Mouse (Mus musculus): ENCODE measurements around the gene Hoxa10.

The Hoxa10 gene

DNA sequence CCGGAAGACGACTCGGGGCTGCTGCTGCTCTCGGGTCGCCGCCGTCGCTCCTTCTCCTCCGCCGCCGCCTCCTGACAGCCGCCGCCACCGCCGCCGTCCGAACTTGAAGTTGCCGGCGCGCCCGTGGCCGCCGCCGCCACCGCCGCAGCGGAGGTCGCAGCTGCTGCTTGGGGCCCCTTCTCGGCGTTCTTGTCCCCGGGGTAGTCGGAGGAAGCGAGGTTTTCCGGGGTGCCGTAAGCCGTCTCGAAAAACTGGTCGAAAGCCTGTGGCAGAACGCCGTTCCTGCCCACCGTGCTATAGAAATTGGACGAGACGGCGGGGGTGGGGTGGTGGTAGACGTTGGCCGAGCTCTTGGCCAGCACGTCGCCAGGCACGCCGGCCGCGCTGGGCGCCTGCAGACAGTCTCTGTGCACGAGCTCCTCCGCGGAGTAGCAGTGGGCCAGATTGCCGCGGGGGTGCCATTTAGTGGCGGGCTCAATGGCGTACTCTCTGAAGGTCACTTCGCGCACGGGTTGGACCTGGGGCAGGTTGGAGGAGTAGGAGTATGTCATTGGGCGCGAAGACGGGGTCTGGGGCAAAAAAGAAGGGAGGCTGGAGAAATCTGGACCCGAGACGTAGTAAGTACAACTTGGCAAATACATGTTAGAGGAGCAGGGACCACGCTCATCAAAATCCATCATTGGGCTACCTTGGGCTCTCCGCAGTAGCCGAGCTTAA lies 4.5 kb upstream of the Hoxa10 start:
- no peak for DNase-seq

DNA sequence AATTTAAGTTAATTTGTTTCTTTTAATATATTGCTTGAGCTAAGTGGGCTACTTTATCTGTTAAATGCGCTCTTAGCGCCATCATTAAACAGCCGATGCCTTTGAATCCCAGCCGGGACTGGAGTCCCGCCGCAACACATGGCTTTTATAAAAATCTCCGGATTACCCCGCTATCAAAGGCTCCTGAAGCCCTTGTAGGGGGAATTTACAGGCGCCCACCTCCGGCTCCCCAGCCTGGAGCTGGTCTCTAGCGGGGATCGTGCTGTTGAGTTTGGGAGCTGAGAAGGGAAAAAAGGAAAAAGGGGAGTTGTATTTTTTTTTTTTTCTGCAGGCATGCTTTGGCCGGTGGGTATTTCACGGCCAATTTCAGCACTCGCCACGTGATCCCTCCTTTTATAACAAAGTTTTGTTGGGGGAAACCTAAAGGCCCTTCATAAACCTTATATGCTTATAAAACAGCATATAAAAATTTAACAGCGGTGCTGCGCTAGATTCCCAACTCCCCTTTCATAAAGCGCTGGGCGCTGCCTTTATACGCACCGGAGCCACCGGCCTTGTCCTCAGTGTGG lies 3.9 kb upstream of the Hoxa10 start:
- DNase-seq, result no peak

GRCm38 (mm10) chr6:52243681-52244121 lies 3.0 kb upstream of the Hoxa10 start:
- DNase-seq, result no peak

DNA sequence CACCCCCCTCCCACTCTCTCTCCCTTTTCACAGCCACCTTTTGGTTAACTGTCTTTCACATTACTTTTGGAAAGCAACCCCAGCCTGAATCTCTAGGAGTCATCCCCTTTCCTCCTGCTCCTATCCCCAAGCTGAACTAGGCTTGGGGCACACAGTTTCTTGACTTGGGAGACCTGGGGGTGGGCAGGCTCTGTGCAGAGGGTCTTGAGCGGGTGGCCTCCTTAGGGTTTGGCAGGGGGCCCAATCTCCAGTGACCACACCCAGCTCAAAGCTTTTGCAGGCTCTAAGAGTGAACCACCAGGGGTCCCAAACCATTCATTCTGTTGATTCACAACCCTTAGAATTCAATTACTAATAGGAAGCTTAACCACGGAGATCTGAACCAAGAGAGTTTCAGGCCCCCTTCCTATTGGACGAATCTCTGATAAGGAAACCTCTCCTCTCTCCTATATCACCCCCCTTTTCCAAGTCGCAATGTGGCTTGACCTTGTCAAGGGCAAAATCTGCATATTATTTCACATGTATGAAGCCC lies 2.2 kb upstream of the Hoxa10 start:
- no peak for DNase-seq

DNA sequence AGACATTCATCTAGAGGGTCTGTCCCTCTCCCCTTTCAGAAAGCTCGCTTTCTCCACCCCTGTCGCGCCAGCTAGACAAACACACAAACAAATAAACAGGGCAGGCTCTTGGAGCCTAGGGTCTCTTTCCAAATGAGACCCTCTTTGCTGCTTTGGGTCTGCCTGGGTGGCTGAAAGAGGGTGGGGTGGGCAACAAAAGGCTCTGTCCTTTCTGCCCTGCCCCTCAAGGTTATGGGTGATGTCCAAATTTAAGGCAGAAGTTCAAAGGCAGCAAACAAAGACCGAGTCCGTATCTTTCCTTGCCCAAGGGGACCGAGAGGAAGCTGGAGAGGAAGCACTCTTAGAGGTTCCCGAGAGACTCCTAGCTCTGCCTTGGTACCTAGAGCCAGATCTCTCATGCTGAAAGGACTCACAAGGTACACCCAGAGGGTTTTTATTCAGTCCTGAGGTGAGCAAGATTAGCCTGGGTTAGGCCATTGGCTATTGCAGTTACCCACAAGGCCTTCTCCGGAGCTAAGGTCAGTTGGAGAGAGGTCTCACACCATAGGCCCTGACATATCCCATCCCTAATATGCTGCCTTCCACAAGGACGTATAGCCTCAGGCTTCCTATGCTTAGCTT lies 457 bp upstream of the Hoxa10 start:
- no peak for DNase-seq

DNA sequence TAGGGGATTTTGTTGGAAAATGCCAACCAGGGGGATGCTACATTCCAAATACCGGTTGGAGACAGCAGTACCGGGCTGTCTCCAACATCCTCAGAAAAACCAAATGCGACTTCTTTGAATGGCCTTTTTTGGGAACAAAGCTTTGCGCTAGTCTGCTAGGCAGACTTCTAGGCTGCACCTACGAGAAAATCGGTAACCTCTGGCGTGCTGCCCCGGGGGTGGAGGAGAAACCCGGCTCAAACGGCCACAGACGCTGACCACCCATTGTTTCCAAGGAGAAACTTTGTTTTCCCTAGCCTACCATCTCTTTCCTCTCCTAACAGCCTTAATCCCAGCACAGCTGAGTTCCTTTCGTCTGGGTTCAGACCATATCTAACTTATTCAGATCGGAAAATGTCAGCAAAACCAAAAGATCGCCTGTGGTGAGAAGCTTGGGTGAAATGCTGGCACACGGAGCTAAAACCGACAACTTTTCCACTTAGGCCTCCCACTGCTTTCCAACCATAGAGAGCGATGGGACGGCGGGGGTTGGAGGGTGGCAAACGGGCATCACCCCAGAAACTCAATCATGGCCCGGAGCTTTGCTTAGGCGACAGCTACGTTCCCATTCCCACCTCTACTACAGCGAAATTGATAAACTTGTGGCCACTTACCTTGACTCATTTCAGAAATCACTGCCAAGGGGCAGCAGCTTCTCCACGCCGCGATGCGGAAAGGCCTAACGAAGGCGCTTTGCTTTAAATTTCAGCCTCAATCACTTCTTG lies 847 bp downstream of the Hoxa10 start:
- DNase-seq, result no peak

DNA sequence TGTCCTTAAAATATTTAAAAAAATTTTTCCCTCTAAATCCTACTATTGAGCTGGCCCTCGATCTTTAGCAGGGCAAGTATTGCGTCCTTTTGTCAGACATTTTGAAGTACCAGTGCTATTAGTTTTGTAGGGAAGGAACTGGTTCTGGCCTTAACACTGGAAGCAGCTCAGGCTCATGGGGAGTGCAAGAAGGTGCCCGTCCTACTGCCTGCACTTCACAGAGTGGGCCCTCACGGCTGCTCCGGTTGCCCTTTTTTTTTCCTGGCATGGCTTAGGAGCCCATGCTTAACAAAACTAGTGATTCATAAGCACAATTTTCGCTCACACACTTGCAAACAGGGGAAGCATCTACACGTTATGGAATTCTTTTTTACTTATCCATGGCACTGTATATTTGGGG lies 1.7 kb downstream of the Hoxa10 start:
- DNase-seq, result no peak

- DNase-seq, result no peak
These were observed 2.5 kb downstream of the Hoxa10 start for GRCm38 (mm10) chr6:52238155-52238545.

- DNase-seq, result no peak
These were observed 3.1 kb downstream of the Hoxa10 start for GRCm38 (mm10) chr6:52237346-52238154.

DNA sequence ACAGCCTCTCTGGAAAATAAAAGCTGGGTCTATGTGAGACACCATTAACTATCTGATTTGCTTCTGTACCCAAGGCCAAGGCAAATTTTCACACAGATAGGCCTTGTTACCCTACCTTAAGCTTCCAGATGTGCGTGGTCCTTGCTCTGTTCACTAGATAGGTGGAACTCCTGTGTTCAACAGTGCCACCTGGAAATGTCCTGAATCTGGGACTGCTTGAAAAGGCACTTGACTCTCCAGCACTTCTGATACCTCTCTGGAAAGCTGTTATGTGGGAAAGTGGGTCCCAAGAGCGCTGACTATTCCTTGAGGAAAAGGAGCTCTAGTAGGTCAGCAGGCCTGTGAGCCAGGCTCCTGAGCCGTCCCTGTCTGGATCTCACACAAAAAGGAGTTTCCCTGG lies 3.8 kb downstream of the Hoxa10 start:
- no peak for DNase-seq

GRCm38 (mm10) chr6:52235866-52236265 lies 4.8 kb downstream of the Hoxa10 start:
- no peak for DNase-seq

DNA sequence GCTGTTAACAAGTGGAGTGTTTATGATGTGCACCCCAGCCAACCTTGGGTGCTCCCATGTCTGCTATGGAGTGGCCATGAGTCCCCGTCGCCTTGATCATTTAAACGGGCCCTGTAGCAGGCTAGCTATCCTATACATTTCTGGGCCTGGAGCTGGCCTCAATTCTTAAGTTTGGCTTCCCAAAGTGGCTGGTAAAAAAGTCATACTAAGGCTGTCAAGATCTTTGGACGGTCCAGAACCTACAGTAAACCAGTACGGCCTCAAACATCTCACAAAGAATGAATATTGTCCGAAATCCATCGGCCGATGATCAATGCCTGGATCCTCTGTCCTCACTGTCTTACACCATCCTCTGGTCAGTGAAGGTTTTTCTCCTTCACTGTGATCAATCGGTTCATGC lies 5.4 kb downstream of the Hoxa10 start:
- DNase-seq, result no peak

DNA sequence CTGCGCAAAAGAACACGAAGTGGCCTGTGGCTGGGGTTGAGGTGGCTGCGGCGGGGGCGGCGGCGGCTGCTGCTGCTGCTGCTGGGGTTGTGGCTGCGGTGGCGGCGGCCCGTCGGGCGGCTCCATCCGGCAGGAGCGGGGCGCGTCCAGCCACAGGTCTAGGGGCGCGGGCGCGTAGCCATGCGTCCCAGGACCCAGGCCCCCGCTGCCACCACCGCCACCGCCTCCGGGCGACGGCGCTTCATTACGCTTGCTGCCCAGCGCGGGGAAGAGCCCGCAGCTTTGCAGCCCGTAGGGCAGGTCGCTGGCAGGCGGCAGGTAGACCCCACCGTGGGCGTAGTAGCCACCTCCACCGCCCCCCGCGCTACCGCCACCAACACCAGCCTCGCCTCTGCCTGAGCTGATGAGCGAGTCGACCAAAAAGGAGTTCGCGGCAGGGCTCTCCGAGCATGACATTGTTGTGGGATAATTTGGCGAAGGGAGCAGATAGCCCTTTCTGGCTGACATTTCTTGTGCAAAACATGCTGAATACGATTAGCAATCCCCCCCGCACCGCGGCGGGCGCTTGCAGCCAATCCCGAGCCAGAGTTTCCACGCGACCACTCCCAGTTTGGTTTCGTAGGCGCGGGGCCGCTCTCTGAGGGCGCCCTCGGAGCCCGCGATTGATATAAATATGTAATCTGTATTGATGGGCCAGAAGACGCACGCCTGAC lies 6.1 kb downstream of the Hoxa10 start:
- DNase-seq, result no peak

GRCm38 (mm10) chr6:52233546-52234427 lies 6.9 kb downstream of the Hoxa10 start:
- DNase-seq, result no peak

GRCm38 (mm10) chr6:52232984-52233545 lies 7.6 kb downstream of the Hoxa10 start:
- no peak for DNase-seq

GRCm38 (mm10) chr6:52232568-52232965 lies 8.1 kb downstream of the Hoxa10 start:
- DNase-seq, result no peak

- DNase-seq, result no peak
These were observed 8.6 kb downstream of the Hoxa10 start for GRCm38 (mm10) chr6:52231885-52232567.

DNA sequence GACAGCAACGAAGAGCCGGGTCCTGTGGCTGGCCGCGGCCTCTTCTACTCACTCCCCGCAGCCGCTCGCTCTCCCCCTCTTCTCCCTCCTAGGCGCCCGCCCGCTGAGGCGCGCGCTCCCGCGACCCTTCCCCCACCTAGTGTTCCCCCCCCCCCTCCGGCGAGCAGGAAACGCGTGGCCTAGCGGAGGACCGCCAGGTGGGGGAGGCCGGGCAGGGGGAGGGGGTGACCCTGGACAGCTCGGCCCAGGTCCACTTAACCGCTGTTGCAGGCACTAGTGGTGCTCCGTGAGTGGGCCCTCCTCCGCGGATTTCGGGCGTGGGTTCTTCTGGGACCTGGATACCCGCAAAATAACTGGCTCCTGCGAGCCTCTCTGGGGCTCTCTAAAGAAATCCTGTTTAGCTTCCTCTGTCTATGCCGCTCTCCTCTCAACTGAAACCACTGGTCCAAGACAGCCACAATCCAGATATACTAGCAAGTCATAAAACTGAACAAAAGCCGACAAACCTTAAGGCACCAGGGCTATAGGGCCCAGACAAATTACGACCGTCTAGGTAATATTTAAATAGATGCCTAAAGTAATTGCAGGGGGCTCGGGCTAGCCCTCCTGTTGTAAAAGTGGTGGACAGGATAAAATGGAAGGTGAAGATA lies 10.0 kb downstream of the Hoxa10 start, which contains the start of gene Hoxa9:
Hoxa9 (minus strand) TSS at position 574 of the 650 bp plus-strand sequence.
- DNase-seq, result no peak
